Mouse (Mus musculus): ENCODE measurements at regions not wholly inside any gene's neighbourhood (a gene's known extent, or its start where the extent isn't known, plus 50 kb on each side); places are given as distances from the start of the nearest gene placed in this dataset.

DNA sequence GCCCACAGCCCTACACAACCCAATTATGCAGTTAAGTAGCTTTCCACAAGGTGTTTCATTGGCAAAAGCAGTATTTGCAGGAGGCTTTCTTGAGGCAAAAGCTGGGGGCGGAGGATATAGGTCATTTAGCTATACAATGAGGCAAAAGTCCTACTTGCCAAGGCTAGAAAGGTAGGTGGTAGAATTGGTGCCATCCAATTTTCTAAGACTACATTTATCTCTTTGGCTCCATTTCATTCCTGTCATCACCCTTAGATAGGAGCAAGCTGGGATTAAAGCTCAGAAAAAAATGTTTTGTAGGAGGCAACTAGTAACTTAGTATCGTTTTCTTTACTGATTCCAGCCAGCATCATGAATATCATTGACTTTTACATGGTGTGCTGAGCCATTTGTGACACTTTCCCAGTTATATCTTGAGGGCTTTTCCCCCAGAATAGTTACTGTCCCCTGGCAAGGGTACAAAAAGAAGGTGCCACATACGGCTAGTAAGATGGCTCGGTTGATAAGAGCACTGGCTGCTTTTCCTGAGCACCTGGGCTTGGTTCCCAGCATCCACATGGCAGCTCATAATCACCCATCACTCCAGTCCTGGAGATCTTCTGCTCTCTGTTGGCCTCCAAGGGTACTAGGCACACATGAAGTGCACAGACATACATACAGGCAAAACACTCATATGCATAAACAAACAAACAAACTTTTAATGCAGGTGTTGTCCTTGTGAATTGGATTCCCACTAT, 300.6 kb downstream of the Emp1 start:
- Histone ChIP-seq H3K36me3 (ENCODE audit: control insufficient read depth, insufficient read depth, low read length) (no peaks in the 10 kb centered on the region), H3K27me3 (ENCODE audit: control insufficient read depth, insufficient read depth, low read length) (no peaks in the 10 kb centered on the region), H3K4me2 (ENCODE audit: low read depth) (no peak overlapping the region), H3K9me3 (ENCODE audit: control insufficient read depth, low read length) (no peaks in the 10 kb centered on the region), H3K4me3 (ENCODE audit: low read depth, low read length) (no peak overlapping the region), H3K9ac (ENCODE audit: low read length) (no peak overlapping the region), H3K4me1 (ENCODE audit: control insufficient read depth, insufficient read depth, low read length) (no peaks in the 10 kb centered on the region), H3K27ac (ENCODE audit: low read depth, low read length) (no peak overlapping the region)
- WGBS, result 95% methylated on average over 4 of the region's 4 CpGs
- no peak for DNase-seq (ENCODE audit: low spot score)
- no peak for ATAC-seq (ENCODE audit: insufficient read depth, low FRiP score, low TSS enrichment)
